Mouse (Mus musculus): Measurements from ENCODE around the gene Plaa. TPM values are rescaled to one million over a fixed set of nuclear protein-coding genes. Genes with fewer than 3 reads are reported as not detected.
A peak's percentile ranks its signal among the peaks of the same experiment; 100 is the strongest.

Gene Plaa
- total and polyA plus RNA-seq, 2 experiments from 2014 or later = 74.3 to 111 TPM

DNA sequence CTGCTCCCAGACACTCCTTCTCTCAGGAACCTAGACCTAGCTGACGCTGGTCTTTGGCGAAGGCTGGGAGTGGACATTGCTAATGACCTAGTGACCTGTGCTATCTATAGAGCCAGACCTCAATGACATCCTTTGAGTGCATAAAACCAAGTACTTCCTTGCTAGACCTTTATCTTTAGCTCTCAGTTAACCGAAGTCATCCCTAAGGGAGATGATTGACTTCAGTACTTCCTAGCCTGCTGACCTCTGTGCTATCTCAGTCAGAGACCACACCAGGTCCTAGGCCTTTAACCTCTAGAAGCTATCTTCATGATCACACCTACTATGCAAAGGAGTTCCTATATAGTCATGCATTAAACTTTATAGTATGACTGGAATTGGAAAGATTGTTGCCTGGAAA lies 7.3 kb upstream of the Plaa start:
- no peak for DNase-seq
- no peak for TF ChIP-seq CTCF (IDR thresholded peaks at IDR 0.05; ENCODE audit: low read depth)
- Histone ChIP-seq H3K9ac (no peak overlapping the region), H3K9me3 (ENCODE audit: low read length) (no peaks in the 10 kb centered on the region), H3K36me3 (ENCODE audit: insufficient read depth) (no peaks in the 10 kb centered on the region), H3K4me2 (ENCODE audit: low read depth) (no peak overlapping the region), H3K27ac (ENCODE audit: low read depth, low read length) (no peak overlapping the region), H3K4me3 (ENCODE audit: low read depth, low read length) (no peak overlapping the region), H3K4me1 (ENCODE audit: insufficient read depth) (no peaks in the 10 kb centered on the region), H3K27me3 (ENCODE audit: insufficient read depth, low read length) (no peaks in the 10 kb centered on the region)
- 91% methylated on average over 3 of the region's 3 CpGs for WGBS
- ATAC-seq = no peak

DNA sequence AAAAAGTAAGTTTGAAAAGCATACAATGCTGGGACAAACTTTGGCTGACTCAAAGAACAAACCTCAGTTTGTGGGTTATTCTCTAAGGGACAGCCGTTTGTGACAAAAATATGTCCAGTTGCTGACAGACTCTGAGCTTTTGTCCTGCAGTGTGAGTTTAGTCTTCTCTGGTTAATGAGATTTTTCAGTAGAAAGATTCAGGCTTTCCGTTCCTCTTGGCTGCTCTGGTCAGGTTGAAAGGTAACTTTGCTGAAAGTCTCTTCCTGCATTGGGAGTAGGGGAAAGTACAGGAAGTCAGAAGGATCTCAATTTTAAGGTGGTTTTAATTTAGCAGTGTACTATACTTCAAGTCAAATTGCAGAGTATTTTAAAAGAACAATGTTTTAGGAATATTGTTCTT lies 2.5 kb upstream of the Plaa start:
- no peak for ATAC-seq
- WGBS = 89% methylated on average over 2 of the region's 2 CpGs

DNA sequence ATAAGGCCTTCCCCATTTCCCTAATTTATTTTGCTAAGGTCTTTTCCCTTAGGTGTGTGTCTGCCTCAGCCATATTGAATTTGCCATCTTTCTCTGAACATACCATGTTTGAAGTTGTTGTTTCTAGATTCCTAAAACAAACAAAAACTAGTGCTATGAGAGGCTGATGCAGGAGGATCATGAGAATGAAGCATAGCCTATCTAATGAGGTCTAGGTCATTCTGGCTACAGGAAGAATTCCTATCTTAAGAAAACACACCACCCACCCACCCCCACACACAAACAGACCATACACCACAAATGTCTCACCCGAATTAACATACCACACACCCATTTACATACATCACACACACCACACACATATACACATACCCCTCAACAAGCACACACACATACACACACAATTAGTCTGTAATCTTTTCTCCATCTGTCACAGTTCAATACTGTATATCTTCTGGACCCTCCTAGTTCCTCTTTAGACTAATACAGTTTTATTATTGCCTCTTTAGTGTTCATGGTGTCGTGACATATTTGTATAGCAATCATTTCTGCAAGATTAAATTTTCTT lies 1.5 kb upstream of the Plaa start:
- no peak overlapping the region for H3K4me3 ChIP-seq (ENCODE audit: low read depth, low read length)
- 89% methylated on average over 2 of the region's 2 CpGs for WGBS
- H3K36me3 ChIP-seq (ENCODE audit: insufficient read depth) = no peaks in the 10 kb centered on the region
- no peak for DNase-seq
- H3K4me1 ChIP-seq (ENCODE audit: insufficient read depth) = peaks cover 8% of the 10 kb centered on the region
- no peak overlapping the region for H3K27ac ChIP-seq (ENCODE audit: low read depth, low read length)
- no peak overlapping the region for H3K4me2 ChIP-seq (ENCODE audit: low read depth)
- no peak for TF ChIP-seq CTCF (IDR thresholded peaks at IDR 0.05; ENCODE audit: low read depth)
- no peaks in the 10 kb centered on the region for H3K9me3 ChIP-seq (ENCODE audit: low read length)
- ATAC-seq = no peak
- H3K27me3 ChIP-seq (ENCODE audit: insufficient read depth, low read length) = no peaks in the 10 kb centered on the region
- no peak overlapping the region for H3K9ac ChIP-seq

More for the DNA sequence above, 2.5 kb upstream of the Plaa start:
- Histone ChIP-seq H3K4me1 (ENCODE audit: insufficient read depth) (peaks cover 8% of the 10 kb centered on the region), H3K9me3 (ENCODE audit: low read length) (no peaks in the 10 kb centered on the region), H3K9ac (no peak overlapping the region), H3K36me3 (ENCODE audit: insufficient read depth) (no peaks in the 10 kb centered on the region), H3K27ac (ENCODE audit: low read depth, low read length) (no peak overlapping the region), H3K4me2 (ENCODE audit: low read depth) (no peak overlapping the region), H3K27me3 (ENCODE audit: insufficient read depth, low read length) (no peaks in the 10 kb centered on the region), H3K4me3 (ENCODE audit: low read depth, low read length) (no peak overlapping the region)
- no peak for DNase-seq
- TF ChIP-seq CTCF (IDR thresholded peaks at IDR 0.05; ENCODE audit: low read depth) = no peak

DNA sequence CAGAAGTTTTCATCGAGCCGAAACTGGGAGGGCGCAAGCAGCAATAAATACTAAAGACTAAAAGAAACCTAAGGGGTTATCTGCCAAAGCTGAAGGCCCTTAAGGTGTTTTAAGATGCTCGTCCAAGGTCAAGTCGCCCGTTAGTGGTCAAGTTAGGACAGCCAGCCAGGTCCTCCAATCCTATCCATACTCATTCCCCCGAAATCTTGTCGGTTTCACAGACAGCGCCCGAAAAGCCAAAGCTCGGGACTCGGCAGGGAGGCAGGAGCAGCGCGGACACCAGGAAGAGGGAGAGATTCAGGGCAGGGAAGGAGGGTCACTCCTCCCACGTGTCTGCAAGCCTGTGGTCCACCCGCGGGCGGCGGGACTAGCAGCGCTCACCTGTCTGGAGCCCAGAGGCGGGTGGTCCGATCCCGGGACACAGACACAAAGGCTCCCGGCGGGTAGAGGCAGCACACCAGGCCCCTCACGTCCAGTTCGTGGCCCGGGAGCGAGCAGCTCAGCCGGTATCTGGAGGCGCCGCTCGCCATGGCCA lies 481 bp downstream of the Plaa start:
- TF ChIP-seq CTCF (IDR thresholded peaks at IDR 0.05; ENCODE audit: low read depth) = no peak
- no peaks in the 10 kb centered on the region for H3K27me3 ChIP-seq (ENCODE audit: insufficient read depth, low read length)
- DNase-seq (no peak), ATAC-seq (no peak)
- H3K9ac ChIP-seq = peak overlapping the region; percentile 90
- no peaks in the 10 kb centered on the region for H3K36me3 ChIP-seq (ENCODE audit: insufficient read depth)
- H3K4me3 ChIP-seq (ENCODE audit: low read depth, low read length) = peak overlapping the region; percentile 94
- peak overlapping the region; percentile 95 for H3K27ac ChIP-seq (ENCODE audit: low read depth, low read length)
- peaks cover 8% of the 10 kb centered on the region for H3K4me1 ChIP-seq (ENCODE audit: insufficient read depth)
- peak overlapping the region; percentile 81 for H3K4me2 ChIP-seq (ENCODE audit: low read depth)
- WGBS = under 1% methylated on average over 32 of the region's 33 CpGs
- H3K9me3 ChIP-seq (ENCODE audit: low read length) = no peaks in the 10 kb centered on the region

DNA sequence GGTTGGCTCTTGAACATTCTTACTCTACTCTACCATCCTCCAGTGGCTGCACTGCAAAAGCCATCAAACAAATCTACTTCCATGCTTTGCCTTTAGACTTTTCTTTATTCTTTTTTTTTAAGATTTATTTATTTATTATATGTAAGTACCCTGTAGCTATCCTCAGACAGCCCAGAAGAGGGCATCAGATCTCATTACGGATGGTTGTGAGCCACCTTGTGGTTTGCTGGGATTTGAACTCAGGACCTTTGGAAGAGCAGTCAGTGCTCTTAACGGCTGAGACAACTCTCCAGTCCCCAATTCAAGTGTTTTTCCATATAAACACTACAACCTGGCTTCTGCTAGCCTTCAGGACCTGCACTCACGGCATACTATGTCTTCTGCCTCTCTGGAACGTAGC lies 1.6 kb downstream of the Plaa start:
- TF ChIP-seq CTCF (IDR thresholded peaks at IDR 0.05; ENCODE audit: low read depth) = peak; percentile 36
- 87% methylated on average over 4 of the region's 4 CpGs for WGBS
- H3K4me3 ChIP-seq (ENCODE audit: low read depth, low read length) = no peak overlapping the region

DNA sequence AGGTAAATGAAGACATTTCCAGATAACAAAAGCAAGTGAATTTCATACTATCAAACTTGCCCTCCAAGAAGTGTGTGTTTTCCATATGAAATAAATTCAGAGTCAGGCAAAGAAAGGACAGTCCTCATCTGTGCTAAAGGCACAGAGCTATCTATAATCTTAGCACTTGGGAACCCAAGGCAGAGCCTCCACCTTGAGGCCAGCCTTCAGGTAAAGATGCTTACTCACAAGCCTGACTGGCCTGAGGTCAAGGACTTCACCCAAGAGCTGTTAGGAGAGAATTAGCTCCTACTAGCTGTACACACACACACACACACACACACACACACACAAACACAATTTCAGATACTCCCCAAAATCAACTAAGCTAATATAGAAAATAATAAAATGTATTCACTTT lies 10.3 kb downstream of the Plaa start:
- H3K27me3 ChIP-seq (ENCODE audit: insufficient read depth, low read length) = no peaks in the 10 kb centered on the region
- no peaks in the 10 kb centered on the region for H3K36me3 ChIP-seq (ENCODE audit: insufficient read depth)
- H3K4me3 ChIP-seq (ENCODE audit: low read depth, low read length) = no peak overlapping the region
- no peak overlapping the region for H3K9ac ChIP-seq
- H3K9me3 ChIP-seq (ENCODE audit: low read length) = no peaks in the 10 kb centered on the region
- TF ChIP-seq CTCF (IDR thresholded peaks at IDR 0.05; ENCODE audit: low read depth) = no peak
- no peak overlapping the region for H3K27ac ChIP-seq (ENCODE audit: low read depth, low read length)
- no peak for DNase-seq
- ATAC-seq = no peak
- H3K4me1 ChIP-seq (ENCODE audit: insufficient read depth) = no peaks in the 10 kb centered on the region
- H3K4me2 ChIP-seq (ENCODE audit: low read depth) = no peak overlapping the region

More for the DNA sequence above, 1.6 kb downstream of the Plaa start:
- peak overlapping the region; percentile 81; the same call in 1 of the 2 replicates for H3K4me2 ChIP-seq (ENCODE audit: low read depth)
- no peak overlapping the region for H3K9ac ChIP-seq
- peaks cover 8% of the 10 kb centered on the region for H3K4me1 ChIP-seq (ENCODE audit: insufficient read depth)
- H3K27ac ChIP-seq (ENCODE audit: low read depth, low read length) = no peak overlapping the region
- no peaks in the 10 kb centered on the region for H3K27me3 ChIP-seq (ENCODE audit: insufficient read depth, low read length)
- no peak for DNase-seq
- no peak for ATAC-seq
- no peaks in the 10 kb centered on the region for H3K9me3 ChIP-seq (ENCODE audit: low read length)
- no peaks in the 10 kb centered on the region for H3K36me3 ChIP-seq (ENCODE audit: insufficient read depth)

DNA sequence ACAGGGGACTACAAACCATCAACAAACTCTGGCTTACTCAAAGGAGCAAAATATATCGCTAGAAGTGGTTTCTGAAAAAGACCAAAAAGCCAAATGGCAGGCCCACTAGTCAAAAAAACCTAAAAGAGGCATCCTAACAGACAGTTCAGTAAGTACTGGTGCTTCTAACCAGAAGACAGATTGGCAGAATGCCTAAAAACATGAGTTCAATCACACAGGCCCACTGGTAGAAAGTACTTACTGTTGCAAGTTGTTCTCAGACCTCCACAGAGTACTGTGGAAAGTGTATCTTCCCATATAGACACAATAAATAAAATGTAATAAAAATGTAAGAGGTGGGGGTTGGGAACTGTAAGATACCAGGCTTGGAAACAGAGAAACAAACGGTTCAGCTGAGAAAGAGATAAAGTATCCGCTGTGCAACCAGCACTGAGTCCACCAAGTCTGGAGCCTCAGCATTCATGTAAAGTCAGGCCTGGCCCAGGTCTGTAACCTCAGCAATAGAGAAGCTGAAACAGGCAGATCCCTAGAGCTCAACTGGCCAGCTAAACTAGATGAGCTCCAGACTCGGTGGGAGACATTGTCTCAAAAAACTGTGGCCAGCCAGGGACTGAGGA lies 11.2 kb downstream of the Plaa start:
- no peak for ATAC-seq
- no peak for TF ChIP-seq CTCF (IDR thresholded peaks at IDR 0.05; ENCODE audit: low read depth)
- Histone ChIP-seq H3K9me3 (ENCODE audit: low read length) (no peaks in the 10 kb centered on the region), H3K9ac (no peak overlapping the region), H3K4me2 (ENCODE audit: low read depth) (no peak overlapping the region), H3K4me1 (ENCODE audit: insufficient read depth) (no peaks in the 10 kb centered on the region), H3K27me3 (ENCODE audit: insufficient read depth, low read length) (no peaks in the 10 kb centered on the region), H3K4me3 (ENCODE audit: low read depth, low read length) (no peak overlapping the region), H3K27ac (ENCODE audit: low read depth, low read length) (no peak overlapping the region), H3K36me3 (ENCODE audit: insufficient read depth) (no peaks in the 10 kb centered on the region)
- WGBS = 77% methylated on average over 4 of the region's 4 CpGs
- no peak for DNase-seq

All from forebrain, postnatal 0 days (tissue).